Mouse (Mus musculus): ENCODE measurements around the gene Myo15. TPM values are rescaled to one million over a fixed set of nuclear protein-coding genes. Genes with fewer than 3 reads are reported as not detected.
A peak's percentile ranks its signal among the peaks of the same experiment; 100 is the strongest.
"Not testable (repeated sequence)": the region's sequence is repeated elsewhere in the genome, so short reads cannot be mapped to it uniquely, and the experiment has no call there.

The Myo15 gene
- polyA plus RNA-seq, 1 experiment = 0.06 TPM

- DNase-seq (ENCODE audit: low spot score) = no peak
These were observed 38.1 kb downstream of the Myo15 start for GRCm38 (mm10) chr11:60507281-60507680.

GRCm38 (mm10) chr11:60508950-60509349 lies 39.8 kb downstream of the Myo15 start:
- no peak for DNase-seq (ENCODE audit: low spot score)

GRCm38 (mm10) chr11:60509500-60509899 lies 40.4 kb downstream of the Myo15 start:
- DNase-seq (ENCODE audit: low spot score) = no peak

- no peak for DNase-seq (ENCODE audit: low spot score)
These were observed 42.8 kb downstream of the Myo15 start for GRCm38 (mm10) chr11:60511893-60512292.

DNA sequence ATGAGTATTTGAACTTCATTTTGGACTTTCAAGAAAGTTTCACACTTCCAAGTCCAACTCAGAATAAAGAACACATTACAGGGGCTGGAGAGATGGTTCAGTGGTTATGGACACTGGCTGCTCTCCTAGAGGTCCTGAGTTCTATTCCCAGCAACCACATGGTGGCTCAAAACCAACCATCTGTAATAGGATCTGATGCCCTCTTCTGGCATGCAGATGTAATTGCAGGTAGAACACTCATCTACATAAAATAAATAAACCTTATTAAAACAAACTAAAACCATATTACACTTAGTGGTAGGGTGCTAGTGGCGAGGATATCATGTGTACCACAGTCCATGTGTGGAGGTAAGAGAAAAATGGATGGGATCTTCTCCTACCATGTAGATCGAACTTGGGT lies 43.4 kb downstream of the Myo15 start:
- no peak for DNase-seq (ENCODE audit: low spot score)

DNA sequence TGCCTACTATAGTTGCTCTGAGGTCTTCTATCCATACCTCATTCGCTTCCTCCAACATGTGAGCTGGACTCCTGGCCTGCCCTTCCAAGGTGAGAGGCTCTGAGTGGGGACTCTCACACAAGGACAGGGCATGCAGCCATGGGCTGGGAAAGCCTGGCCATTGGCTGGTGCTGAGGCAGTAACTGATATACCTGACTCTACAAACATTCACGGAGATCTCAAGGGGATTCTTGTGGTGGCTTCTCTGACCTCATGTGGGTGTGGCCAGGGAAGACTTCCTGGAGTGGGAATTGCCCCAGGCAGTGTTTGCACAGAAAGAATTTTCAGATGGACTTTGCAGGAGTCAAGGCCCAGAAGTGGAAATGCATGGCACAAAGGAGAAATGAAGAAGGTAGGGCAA lies 45.8 kb downstream of the Myo15 start:
- no peak for DNase-seq (ENCODE audit: low spot score)

- DNase-seq (ENCODE audit: low spot score) = no peak
These were observed 49.2 kb downstream of the Myo15 start for GRCm38 (mm10) chr11:60518305-60518704.

- no peak for DNase-seq (ENCODE audit: low spot score)
These were observed 52.9 kb downstream of the Myo15 start for GRCm38 (mm10) chr11:60522027-60522426.

DNA sequence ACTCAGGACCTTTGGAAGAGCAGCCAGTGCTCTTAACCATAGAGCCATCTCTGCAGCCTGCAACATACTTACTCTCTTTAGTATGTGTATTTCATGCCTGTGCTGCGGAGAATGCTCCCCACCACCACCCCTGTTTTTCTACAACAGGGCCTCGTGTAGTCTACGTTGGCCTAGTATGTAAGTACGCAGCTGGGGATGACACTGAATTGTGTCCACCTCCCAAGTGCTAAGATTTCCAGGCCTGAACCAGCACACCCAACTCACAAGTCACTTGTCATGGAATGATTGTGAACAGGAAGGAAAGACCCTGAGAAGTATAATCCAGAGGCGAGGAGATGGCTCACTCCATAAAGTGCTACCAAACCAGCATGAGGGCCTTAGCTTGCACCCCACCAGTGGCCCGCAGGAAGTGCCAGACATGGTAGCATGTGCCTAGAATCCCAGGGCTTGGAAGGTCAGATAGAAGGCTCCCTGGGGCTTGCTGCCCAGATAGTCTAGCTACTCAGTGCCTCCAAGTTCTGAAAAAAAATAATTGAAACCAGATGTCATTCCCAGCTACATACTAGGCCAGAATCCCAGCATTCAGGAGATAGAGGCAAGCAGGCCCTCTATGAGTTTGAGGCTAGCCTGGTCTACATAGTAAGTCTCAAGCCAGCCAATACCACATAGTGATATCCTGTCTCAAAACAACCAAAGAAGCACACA lies 53.7 kb downstream of the Myo15 start:
- DNase-seq (ENCODE audit: low spot score) = no peak

GRCm38 (mm10) chr11:60526461-60526860 lies 57.3 kb downstream of the Myo15 start:
- no peak for DNase-seq (ENCODE audit: low spot score)

DNA sequence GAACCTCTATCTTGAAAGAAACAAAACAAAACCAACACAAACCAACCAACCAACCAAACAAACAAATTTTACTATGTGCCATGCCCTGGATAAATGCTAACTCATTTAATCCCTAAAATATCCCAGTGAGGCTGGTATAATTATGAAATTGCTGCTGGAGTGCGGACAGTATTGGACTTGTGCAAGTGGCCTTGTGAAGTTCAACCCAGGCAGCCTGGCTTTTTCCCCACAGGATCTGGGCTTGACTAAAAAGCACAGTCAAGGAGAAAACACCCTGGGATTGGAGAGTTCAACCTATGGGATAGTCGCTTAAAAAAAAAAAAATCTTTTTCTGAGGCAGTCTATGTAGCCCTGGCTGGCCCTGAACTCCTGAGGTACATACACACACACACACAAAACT lies 66.5 kb downstream of the Myo15 start:
- no peak for DNase-seq (ENCODE audit: low spot score)

DNA sequence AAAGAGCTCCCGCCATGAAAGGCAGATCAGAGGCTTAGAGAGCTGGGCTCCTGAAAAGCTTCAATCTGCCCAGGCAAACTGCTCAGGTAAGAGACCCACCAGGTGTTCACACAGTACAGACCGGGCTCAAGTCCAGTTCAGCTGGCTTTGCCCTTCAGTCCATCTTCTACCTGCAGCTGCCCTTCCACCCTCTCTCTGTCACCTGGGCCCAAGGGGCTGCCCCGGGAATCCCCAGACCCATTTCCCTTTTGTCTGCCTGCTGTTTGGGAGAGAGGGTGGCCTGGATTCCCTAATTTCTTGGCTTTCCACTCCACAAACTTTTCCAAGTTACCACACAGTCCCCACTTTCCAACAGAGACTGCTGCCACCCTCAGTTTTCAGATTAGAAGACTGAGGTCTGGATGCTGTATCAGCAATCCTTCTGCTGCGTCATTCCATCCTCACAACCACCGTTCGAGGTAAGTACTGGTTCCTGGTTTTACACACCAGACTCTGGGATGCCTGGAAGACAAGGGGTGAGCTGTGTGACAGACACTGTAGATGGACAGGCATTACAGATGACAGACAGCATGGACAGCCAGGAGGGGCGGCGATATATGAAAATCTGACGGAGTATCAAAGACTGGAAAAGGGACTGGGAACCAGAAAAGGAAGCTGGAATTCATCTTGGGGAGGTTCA lies 67.2 kb downstream of the Myo15 start, which contains the start of gene Alkbh5:
Gene Alkbh5 (plus strand): TSS at position 202 of the 679 bp plus-strand sequence.
- DNase-seq (ENCODE audit: low spot score) = peak; percentile 30

DNA sequence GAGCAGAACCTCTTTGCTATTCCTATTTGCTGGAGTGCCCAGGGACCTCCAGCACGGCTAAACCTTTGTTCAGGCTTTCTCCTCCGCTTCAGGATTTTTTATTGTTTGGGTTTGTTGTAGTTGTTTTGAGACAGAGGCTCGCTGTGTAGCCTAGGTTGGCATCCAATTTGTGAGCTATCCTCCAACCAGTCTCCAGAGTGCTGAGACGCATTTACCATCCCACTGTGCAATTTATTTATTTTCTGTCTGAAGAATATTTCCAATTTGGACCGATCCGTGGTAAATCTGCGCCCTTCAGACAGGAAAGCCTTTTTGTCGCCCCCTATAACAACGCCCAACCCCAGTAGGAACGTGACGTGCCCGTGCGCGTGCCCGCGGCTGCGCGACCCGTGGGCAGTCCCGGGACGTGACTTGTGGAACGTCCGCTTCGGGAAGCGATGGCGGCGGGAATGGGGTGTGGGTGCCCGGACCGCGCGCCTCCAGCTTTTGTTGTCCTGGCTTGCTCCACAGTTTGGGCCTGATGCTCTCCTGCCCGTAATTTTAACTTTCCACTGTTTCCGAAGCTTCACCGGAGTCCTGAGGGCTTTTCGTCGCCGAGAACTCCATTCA lies 67.8 kb downstream of the Myo15 start:
- peak; percentile 81 for DNase-seq (ENCODE audit: low spot score)

- peak; percentile 94 for DNase-seq (ENCODE audit: low spot score)
These were observed 68.6 kb downstream of the Myo15 start for GRCm38 (mm10) chr11:60537468-60538347.

GRCm38 (mm10) chr11:60538371-60539281 lies 69.5 kb downstream of the Myo15 start:
- DNase-seq (ENCODE audit: low spot score) = peak; percentile 46

DNA sequence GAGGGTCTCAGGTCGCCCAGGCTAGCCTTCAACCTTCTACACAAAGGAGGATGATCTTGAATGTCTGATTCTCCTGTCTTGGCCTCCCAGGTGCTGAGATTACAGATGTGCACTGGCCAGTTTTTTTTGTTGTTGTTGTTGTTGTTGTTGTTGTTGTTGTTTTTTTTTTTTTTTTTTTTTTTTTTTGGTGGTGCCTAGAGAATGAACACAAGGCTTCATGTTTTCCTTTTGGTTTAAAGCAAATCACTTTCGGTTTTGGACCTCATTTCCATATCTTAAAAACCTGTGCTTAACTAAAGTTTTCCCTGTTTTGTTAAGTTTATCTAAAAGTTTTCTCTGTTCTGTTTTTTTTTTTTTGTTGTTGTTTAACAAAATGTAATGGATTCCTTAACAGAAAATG lies 70.4 kb downstream of the Myo15 start:
- no peak for DNase-seq (ENCODE audit: low spot score)

- no peak for DNase-seq (ENCODE audit: low spot score)
These were observed 71.0 kb downstream of the Myo15 start for GRCm38 (mm10) chr11:60540002-60540610.

DNA sequence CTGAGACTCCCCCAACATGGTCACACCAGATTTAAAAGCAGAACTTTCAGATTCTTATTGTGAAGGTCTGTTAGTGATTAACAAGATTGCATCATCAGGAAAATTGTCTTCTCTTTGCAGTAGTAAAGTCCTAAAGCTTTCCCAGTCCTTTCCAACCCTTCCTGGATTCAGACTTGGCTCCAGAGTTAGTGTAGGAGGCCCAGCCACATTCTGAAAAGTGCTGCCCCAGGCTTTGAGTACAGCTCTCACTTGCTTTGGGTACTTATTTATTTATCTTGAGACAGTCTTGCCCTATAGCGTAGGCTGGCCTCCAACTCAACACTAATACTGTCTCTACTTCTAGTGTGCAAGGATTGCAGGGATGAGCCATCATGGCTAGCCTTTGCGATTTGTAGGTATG lies 71.6 kb downstream of the Myo15 start:
- no peak for DNase-seq (ENCODE audit: low spot score)

DNA sequence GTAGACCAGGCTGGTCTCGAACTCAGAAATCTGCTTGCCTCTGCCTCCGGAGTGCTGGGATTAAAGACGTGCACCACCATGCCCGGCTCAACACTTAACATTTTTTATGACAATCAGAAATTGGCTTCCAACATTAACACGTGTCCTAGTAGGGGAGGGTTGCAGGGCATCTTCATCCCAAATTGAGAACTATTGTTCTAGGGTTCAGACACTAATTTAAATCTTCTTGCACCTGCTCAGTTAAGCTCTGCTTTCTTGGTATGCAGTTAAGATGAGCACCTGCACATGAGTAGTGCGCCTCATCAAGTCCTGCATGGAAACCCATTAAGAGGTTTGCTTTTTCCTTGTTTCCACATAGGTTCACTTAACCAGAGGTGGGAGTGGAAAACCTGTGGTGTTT lies 72.7 kb downstream of the Myo15 start:
- no peak for DNase-seq (ENCODE audit: low spot score)

DNA sequence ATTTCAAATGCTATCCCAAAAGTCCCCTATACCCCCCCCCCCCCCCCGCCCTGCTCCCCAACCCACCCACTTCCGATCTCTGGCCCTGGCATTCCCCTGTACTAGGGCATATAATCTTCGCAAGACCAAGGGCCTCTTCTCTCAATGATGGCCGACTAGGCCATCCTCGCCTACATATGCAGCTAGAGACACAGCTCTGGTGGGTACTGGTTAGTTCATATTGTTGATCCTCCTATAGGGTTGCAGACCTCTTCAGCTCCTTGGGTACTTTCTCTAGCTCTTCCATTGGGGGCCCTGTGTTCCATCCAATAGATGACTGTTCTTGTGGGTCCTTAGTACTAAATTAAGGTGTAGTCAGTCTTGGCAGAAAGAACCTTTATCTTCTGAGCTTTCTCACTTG lies 74.1 kb downstream of the Myo15 start:
- DNase-seq (ENCODE audit: low spot score) = not testable (repeated sequence)
